Mouse (Mus musculus): ENCODE measurements around the gene Ddx49. TPM values are rescaled to one million over a fixed set of nuclear protein-coding genes. Genes with fewer than 3 reads are reported as not detected.

Gene Ddx49
- total and polyA plus RNA-seq, 2 experiments from 2014 or later = 43.6 to 47.0 TPM

GRCm38 (mm10) chr8:70332878-70333202 lies 30.6 kb upstream of the Ddx49 start:
- WGBS = 96% methylated on average over 6 of the region's 6 CpGs

DNA sequence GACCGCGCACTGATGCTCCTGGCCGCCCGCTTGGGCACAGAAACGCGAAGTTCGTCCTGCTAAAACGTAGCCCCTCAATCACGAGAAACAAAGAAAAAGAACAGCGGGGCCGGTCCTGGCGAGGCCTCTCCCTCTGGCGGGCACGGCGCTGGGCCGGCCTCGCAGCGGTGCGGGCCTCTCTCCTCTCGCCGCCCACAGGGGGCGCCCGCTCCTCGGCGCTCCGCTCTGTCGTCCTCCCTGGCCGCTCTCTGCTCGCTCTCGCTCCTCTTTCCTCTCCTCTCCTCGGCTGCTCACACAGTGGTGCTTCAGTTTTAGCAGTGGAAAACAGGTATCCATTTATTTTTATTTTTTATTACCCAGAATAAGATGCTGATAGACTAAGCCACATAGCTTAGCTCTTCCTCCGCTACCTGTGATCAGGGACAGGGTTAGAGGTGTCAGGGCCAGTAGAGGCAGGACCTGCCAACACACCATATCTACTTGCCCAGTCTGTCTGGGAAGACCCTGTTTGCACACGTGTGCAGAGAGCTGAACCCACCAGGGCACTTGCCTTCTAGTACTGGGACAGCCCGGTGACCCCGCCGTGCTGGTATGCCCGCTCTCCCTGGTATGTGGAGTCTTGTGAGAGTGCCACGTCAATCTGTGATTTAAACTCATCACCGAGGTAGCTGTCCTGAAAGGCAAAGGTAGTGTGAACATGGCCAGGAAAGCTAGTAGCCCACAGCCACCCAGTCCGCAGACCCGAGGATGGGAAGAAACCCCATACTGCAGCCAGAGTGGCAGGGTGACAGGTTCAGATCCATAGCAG lies 30.0 kb upstream of the Ddx49 start:
- H3K27ac ChIP-seq (ENCODE audit: low read depth, low read length) = peak overlapping the region; percentile 64
- ATAC-seq (ENCODE audit: low FRiP score) (peak; percentile 71), DNase-seq (ENCODE audit: low spot score) (peak; percentile 85)
- no peak overlapping the region for H3K4me2 ChIP-seq (ENCODE audit: low read depth, low read length, poor library complexity, severe bottlenecking)
- no peaks in the 10 kb centered on the region for H3K9me3 ChIP-seq (ENCODE audit: low read length)
- H3K4me3 ChIP-seq (ENCODE audit: low read depth, low read length) = no peak overlapping the region
- H3K4me1 ChIP-seq (ENCODE audit: insufficient read depth, low read length) = 0 out of 2 replicates have a peak, but pooled peaks cover 3% of the 10 kb centered on the region
- H3K36me3 ChIP-seq (ENCODE audit: insufficient read depth, low read length) = peaks cover 75% of the 10 kb centered on the region
- TF ChIP-seq CTCF (IDR thresholded peaks at IDR 0.05) = peak; percentile 78
- no peaks in the 10 kb centered on the region for H3K27me3 ChIP-seq (ENCODE audit: insufficient read depth, low read length)
- 26% methylated on average over 40 of the region's 41 CpGs for WGBS
- H3K9ac ChIP-seq (replicated peaks; ENCODE audit: low read length, poor library complexity, severe bottlenecking) = no peak overlapping the region

More at GRCm38 (mm10) chr8:70332878-70333202, 30.6 kb upstream of the Ddx49 start:
- DNase-seq (ENCODE audit: low spot score) (no peak), ATAC-seq (ENCODE audit: low FRiP score) (no peak)
- Histone ChIP-seq H3K4me3 (ENCODE audit: low read depth, low read length) (no peak overlapping the region), H3K9ac (replicated peaks; ENCODE audit: low read length, poor library complexity, severe bottlenecking) (no peak overlapping the region), H3K27ac (ENCODE audit: low read depth, low read length) (no peak overlapping the region), H3K36me3 (ENCODE audit: insufficient read depth, low read length) (peaks cover 76% of the 10 kb centered on the region), H3K4me2 (ENCODE audit: low read depth, low read length, poor library complexity, severe bottlenecking) (no peak overlapping the region), H3K27me3 (ENCODE audit: insufficient read depth, low read length) (no peaks in the 10 kb centered on the region), H3K4me1 (ENCODE audit: insufficient read depth, low read length) (0 out of 2 replicates have a peak, but pooled peaks cover 3% of the 10 kb centered on the region), H3K9me3 (ENCODE audit: low read length) (no peaks in the 10 kb centered on the region)
- no peak for TF ChIP-seq CTCF (IDR thresholded peaks at IDR 0.05)

- Histone ChIP-seq H3K36me3 (ENCODE audit: insufficient read depth, low read length) (peaks cover 67% of the 10 kb centered on the region), H3K4me3 (ENCODE audit: low read depth, low read length) (no peak overlapping the region), H3K9me3 (ENCODE audit: low read length) (no peaks in the 10 kb centered on the region), H3K4me2 (ENCODE audit: low read depth, low read length, poor library complexity, severe bottlenecking) (no peak overlapping the region), H3K4me1 (ENCODE audit: insufficient read depth, low read length) (0 out of 2 replicates have a peak, but pooled peaks cover 3% of the 10 kb centered on the region), H3K9ac (replicated peaks; ENCODE audit: low read length, poor library complexity, severe bottlenecking) (no peak overlapping the region), H3K27me3 (ENCODE audit: insufficient read depth, low read length) (no peaks in the 10 kb centered on the region), H3K27ac (ENCODE audit: low read depth, low read length) (peak overlapping the region; percentile 21; the same call in 1 of the 2 replicates)
- DNase-seq (ENCODE audit: low spot score) (no peak), ATAC-seq (ENCODE audit: low FRiP score) (no peak)
- no peak for TF ChIP-seq CTCF (IDR thresholded peaks at IDR 0.05)
- WGBS = 52% methylated on average over 19 of the region's 19 CpGs
These were observed 29.2 kb upstream of the Ddx49 start for GRCm38 (mm10) chr8:70331526-70331925.

DNA sequence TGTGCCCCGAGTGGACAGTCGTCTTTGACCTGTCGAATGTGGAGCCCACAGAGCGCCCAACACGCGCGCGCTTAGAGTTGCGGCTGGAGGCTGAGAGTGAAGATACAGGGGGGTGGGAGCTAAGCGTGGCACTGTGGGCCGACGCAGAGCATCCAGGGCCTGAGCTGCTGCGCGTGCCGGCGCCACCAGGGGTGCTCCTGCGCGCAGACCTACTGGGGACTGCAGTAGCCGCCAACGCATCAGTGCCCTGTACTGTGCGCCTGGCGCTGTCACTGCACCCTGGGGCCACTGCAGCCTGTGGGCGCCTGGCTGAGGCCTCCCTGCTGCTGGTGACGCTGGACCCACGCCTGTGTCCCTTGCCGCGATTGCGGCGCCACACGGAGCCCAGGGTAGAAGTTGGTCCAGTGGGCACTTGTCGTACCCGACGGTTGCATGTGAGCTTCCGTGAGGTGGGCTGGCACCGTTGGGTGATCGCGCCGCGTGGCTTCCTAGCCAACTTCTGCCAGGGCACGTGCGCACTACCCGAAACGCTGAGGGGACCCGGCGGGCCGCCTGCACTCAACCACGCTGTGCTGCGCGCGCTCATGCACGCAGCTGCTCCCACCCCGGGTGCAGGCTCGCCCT lies 28.6 kb upstream of the Ddx49 start:
- Histone ChIP-seq H3K4me1 (ENCODE audit: insufficient read depth, low read length) (0 out of 2 replicates have a peak, but pooled peaks cover 3% of the 10 kb centered on the region), H3K9ac (replicated peaks; ENCODE audit: low read length, poor library complexity, severe bottlenecking) (no peak overlapping the region), H3K4me3 (ENCODE audit: low read depth, low read length) (no peak overlapping the region), H3K9me3 (ENCODE audit: low read length) (no peaks in the 10 kb centered on the region), H3K4me2 (ENCODE audit: low read depth, low read length, poor library complexity, severe bottlenecking) (no peak overlapping the region), H3K36me3 (ENCODE audit: insufficient read depth, low read length) (peaks cover 60% of the 10 kb centered on the region), H3K27me3 (ENCODE audit: insufficient read depth, low read length) (no peaks in the 10 kb centered on the region), H3K27ac (ENCODE audit: low read depth, low read length) (peak overlapping the region; percentile 21)
- ATAC-seq (ENCODE audit: low FRiP score) = peak; percentile 86
- peak; percentile 78 for DNase-seq (ENCODE audit: low spot score)
- TF ChIP-seq CTCF (IDR thresholded peaks at IDR 0.05) = peak; percentile 61
- 30% methylated on average over 52 of the region's 53 CpGs for WGBS

DNA sequence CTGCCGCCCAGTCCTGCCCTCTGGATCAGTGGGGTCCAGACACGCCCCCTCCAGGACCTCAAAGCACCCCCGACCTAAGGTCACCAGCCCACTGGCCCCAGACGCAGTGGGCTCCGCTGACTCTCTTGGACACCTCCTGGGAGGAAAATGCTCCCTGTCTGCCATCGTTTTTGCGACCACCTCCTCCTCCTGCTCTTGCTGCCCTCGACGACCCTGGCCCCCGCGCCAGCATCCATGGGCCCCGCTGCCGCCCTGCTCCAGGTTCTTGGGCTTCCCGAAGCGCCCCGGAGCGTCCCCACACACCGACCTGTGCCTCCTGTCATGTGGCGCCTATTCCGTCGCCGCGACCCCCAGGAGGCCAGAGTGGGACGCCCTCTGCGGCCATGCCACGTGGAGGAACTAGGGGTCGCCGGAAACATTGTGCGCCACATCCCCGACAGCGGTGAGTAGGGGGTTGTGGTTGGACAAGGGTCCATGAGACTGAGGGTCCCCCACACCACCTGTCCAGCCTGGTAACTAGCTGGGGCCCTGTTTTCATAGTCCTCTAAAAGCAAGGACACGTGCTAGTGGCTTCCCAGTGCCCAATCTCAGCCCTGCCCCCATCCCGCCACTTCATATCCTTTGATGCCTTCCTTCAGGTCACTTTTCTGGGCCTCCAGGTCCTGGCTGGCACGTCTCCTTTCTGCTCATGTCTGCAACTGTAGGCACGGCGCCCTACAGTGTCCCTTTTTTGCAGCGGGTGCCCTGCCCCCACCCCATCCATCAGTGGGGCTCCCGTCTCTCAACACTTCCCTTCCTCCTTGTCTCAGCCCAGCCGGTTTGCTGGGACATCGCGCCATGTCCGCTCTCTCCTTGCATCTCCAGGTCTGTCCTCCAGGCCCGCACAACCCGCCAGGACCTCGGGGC lies 27.8 kb upstream of the Ddx49 start:
- Histone ChIP-seq H3K4me2 (ENCODE audit: low read depth, low read length, poor library complexity, severe bottlenecking) (no peak overlapping the region), H3K9me3 (ENCODE audit: low read length) (no peaks in the 10 kb centered on the region), H3K27me3 (ENCODE audit: insufficient read depth, low read length) (no peaks in the 10 kb centered on the region), H3K9ac (replicated peaks; ENCODE audit: low read length, poor library complexity, severe bottlenecking) (no peak overlapping the region), H3K4me1 (ENCODE audit: insufficient read depth, low read length) (0 out of 2 replicates have a peak, but pooled peaks cover 3% of the 10 kb centered on the region), H3K27ac (ENCODE audit: low read depth, low read length) (no peak overlapping the region; the same call in 1 of the 2 replicates), H3K36me3 (ENCODE audit: insufficient read depth, low read length) (peaks cover 57% of the 10 kb centered on the region), H3K4me3 (ENCODE audit: low read depth, low read length) (no peak overlapping the region)
- WGBS = 16% methylated on average over 43 of the region's 45 CpGs
- no peak for TF ChIP-seq CTCF (IDR thresholded peaks at IDR 0.05)
- DNase-seq (ENCODE audit: low spot score) (no peak), ATAC-seq (ENCODE audit: low FRiP score) (peak; percentile 6; the same call in 1 of the 2 replicates)
